Mouse (Mus musculus) liver, embryonic 13.5 days (tissue): ENCODE results near the gene Galp. TPM values are rescaled to one million over a fixed set of nuclear protein-coding genes. Genes with fewer than 3 reads are reported as not detected.
A peak's percentile ranks its signal among the peaks of the same experiment; 100 is the strongest.
"Not testable (repeated sequence)": the region's sequence is repeated elsewhere in the genome, so short reads cannot be mapped to it uniquely, and the experiment has no call there.

Experiments used
- ATAC-seq: fragments of 200-750 bp; cut with Nextera tagmentation; 2 replicates; pipeline ENCODE4 v1.8.0; 2017; ENCODE audit warnings: low read depth, mild to moderate bottlenecking, moderate number of reproducible peaks, moderate library complexity
- DNase-seq: peaks from one replicate; pipeline ENCODE4 v3.0.0; 2022
- H3K27ac ChIP-seq: fragments of 300-500 bp; sonication (generic); 2 replicates; pipeline ENCODE4 v1.5.1; 2015; ENCODE audit warnings: moderate library complexity, mild to moderate bottlenecking, inconsistent platforms
- H3K27me3 ChIP-seq: fragments of 300-500 bp; sonication (generic); 2 replicates; pipeline ENCODE4 v1.6.1; 2015; ENCODE audit warnings: mild to moderate bottlenecking, inconsistent platforms
- H3K36me3 ChIP-seq: fragments of 300-500 bp; sonication (generic); 2 replicates; pipeline ENCODE4 v1.6.1; 2015; ENCODE audit warnings: mild to moderate bottlenecking, inconsistent platforms
- H3K4me1 ChIP-seq: fragments of 300-500 bp; sonication (generic); replicated peaks from 2 replicates; pipeline ENCODE4 v1.6.1; 2015; ENCODE audit warnings: inconsistent platforms
- H3K4me2 ChIP-seq: fragments of 300-500 bp; sonication (generic); 2 replicates; pipeline ENCODE4 v1.6.1; 2015; ENCODE audit warnings: inconsistent platforms, mild to moderate bottlenecking, moderate library complexity
- H3K4me3 ChIP-seq: fragments of 300-500 bp; sonication (generic); replicated peaks from 2 replicates; pipeline ENCODE4 v1.5.1; 2015; ENCODE audit warnings: mild to moderate bottlenecking, inconsistent platforms
- H3K9ac ChIP-seq: fragments of 300-500 bp; sonication (generic); 2 replicates; pipeline ENCODE4 v1.6.1; 2015; ENCODE audit warnings: mild to moderate bottlenecking, inconsistent platforms
- H3K9me3 ChIP-seq: fragments of 300-500 bp; sonication (generic); replicated peaks from 2 replicates; pipeline ENCODE4 v1.6.1; 2016; ENCODE audit warnings: inconsistent platforms
- WGBS: fragments of 180-500 bp; shearing (Covaris S2); methylation state at CpG from one replicate; pipeline ENCODE4 v1.1.7; 2015; ENCODE audit not compliant: insufficient replicate concordance; 5-methylcytosine and 5-hydroxymethylcytosine counted together
- polyA plus RNA-seq: library from polyadenylated mRNA; unstranded; fragments of >200 nt; fragmentation: Nextera tagmentation; extraction: Ambion mirVana; gene quantifications from 2 replicates; pipeline ENCODE4 v1.2.1, GENCODE M21; 2015

Gene Galp
- polyA plus RNA-seq, 1 experiment from 2014 or later = not detected

DNA sequence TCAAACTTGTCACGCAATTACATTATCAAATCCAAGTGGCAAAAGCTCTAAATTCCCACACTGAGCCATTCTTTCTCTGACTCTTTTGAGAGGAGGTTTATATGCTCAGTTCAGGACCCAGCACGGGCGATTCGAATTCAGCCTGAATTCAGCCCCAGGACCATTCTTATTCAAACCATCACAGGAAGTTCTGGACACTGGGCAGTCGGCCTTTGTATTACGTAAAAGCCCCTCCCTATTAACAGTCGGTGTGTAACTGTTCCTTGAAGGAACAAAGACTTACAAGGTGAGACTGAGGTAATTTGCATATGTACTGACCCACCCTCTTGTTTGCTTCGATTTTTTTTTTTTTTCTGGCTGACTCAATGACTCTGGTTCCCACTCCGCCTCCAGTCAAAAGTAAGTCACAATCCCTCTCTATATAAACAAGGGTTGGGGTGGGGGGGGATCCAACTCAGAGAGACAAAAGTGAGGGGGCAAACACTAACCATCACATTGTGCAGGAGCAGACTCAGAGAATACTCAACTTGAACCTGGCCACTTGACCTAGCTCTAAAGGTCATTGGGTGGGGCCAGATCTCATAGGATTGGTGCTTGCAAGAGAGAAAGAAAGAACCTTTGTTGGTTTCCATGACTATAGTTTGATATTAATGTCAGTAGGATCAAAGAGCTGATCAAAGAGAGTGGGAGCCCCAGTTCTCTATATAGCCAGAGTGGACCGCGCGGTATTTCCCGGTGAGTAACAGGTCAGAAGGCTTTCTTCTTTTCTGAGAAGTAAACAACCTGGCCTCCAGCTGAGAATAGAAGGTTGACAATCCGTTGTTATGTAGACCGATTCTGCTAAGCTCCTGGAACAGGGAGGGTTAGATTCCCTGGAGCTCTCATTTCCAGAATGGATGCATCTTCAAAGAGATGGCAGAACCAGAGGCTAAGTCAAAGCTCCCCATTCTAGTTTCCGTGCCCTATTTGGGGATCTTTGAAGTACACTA lies 61.6 kb downstream of the Galp start:
- Histone ChIP-seq H3K36me3 (no peaks in the 10 kb centered on the region), H3K4me3 (no peak overlapping the region), H3K9me3 (no peaks in the 10 kb centered on the region), H3K27ac (no peak overlapping the region), H3K4me2 (no peak overlapping the region), H3K9ac (no peak overlapping the region), H3K4me1 (no peaks in the 10 kb centered on the region), H3K27me3 (no peaks in the 10 kb centered on the region)
- 36% methylated on average over 16 of the region's 16 CpGs for WGBS
- no peak for DNase-seq
- ATAC-seq = no peak

GRCm38 (mm10) chr7:6260004-6260403 lies 63.1 kb downstream of the Galp start:
- ATAC-seq, H3K9me3 ChIP-seq, H3K9ac ChIP-seq, H3K27ac ChIP-seq, H3K4me1 ChIP-seq, DNase-seq, H3K27me3 ChIP-seq, H3K4me3 ChIP-seq, H3K4me2 ChIP-seq, H3K36me3 ChIP-seq: not testable (repeated sequence)
- WGBS = 46% methylated on average over 2 of the region's 2 CpGs

- no peaks in the 10 kb centered on the region for H3K9me3 ChIP-seq
- no peaks in the 10 kb centered on the region for H3K27me3 ChIP-seq
- no peak overlapping the region for H3K4me2 ChIP-seq
- DNase-seq = no peak
- no peak overlapping the region for H3K27ac ChIP-seq
- H3K9ac ChIP-seq = no peak overlapping the region
- H3K4me3 ChIP-seq = no peak overlapping the region
- H3K36me3 ChIP-seq = no peaks in the 10 kb centered on the region
- H3K4me1 ChIP-seq = no peaks in the 10 kb centered on the region
- ATAC-seq = no peak
- 53% methylated on average over 3 of the region's 3 CpGs for WGBS
Observed at GRCm38 (mm10) chr7:6262120-6262519, 65.2 kb downstream of the Galp start.

GRCm38 (mm10) chr7:6262984-6263383 lies 66.1 kb downstream of the Galp start:
- WGBS = 62% methylated on average over 4 of the region's 4 CpGs
- Histone ChIP-seq H3K27me3 (no peaks in the 10 kb centered on the region), H3K9ac (no peak overlapping the region), H3K4me3 (no peak overlapping the region), H3K9me3 (no peaks in the 10 kb centered on the region), H3K36me3 (no peaks in the 10 kb centered on the region), H3K4me2 (no peak overlapping the region), H3K27ac (no peak overlapping the region), H3K4me1 (no peaks in the 10 kb centered on the region)
- DNase-seq = no peak
- no peak for ATAC-seq

GRCm38 (mm10) chr7:6265695-6266094 lies 68.8 kb downstream of the Galp start:
- WGBS = 40% methylated on average over 8 of the region's 8 CpGs
- H3K4me3 ChIP-seq = no peak overlapping the region
- H3K27ac ChIP-seq = no peak overlapping the region
- DNase-seq (peak; percentile 53), ATAC-seq (no peak; the same call in 1 of the 2 replicates)
- H3K4me2 ChIP-seq = no peak overlapping the region
- H3K4me1 ChIP-seq = no peaks in the 10 kb centered on the region
- no peaks in the 10 kb centered on the region for H3K36me3 ChIP-seq
- no peak overlapping the region for H3K9ac ChIP-seq
- H3K9me3 ChIP-seq = no peaks in the 10 kb centered on the region
- H3K27me3 ChIP-seq = no peaks in the 10 kb centered on the region

Other genes starting within 250 kb of the Galp start
- not detected in 2 replicates for gene Vmn1r65, start 186.1 kb upstream of the Galp start, polyA plus RNA-seq
- gene Nlrp4c, start 151.9 kb upstream of the Galp start, polyA plus RNA-seq = not detected in 2 replicates
- 9.9 and 12.0 TPM in 2 replicates for gene Zfp787, start 41.1 kb upstream of the Galp start, polyA plus RNA-seq
- gene Zfp444, start 24.9 kb upstream of the Galp start, polyA plus RNA-seq = 19.6 and 21.0 TPM in 2 replicates
- gene Zscan5b, start 25.2 kb downstream of the Galp start, polyA plus RNA-seq = not detected in 2 replicates
- not detected in 2 replicates for gene Epp13, start 55.6 kb downstream of the Galp start, polyA plus RNA-seq
- 7.1 and 7.6 TPM in 2 replicates for gene Zfp667, start 89.5 kb downstream of the Galp start, polyA plus RNA-seq
- 1.1 and 1.3 TPM in 2 replicates for gene Zfp583, start 134.2 kb downstream of the Galp start, polyA plus RNA-seq
- gene Gm3854, start 146.7 kb downstream of the Galp start, polyA plus RNA-seq = 0.32 and 0.39 TPM in 2 replicates
- gene Zfp78, start 166.2 kb downstream of the Galp start, polyA plus RNA-seq = 0.88 and 0.97 TPM in 2 replicates
- gene Zfp28, start 186.2 kb downstream of the Galp start, polyA plus RNA-seq = 1.3 and 1.6 TPM in 2 replicates
- gene Smim17, start 201.6 kb downstream of the Galp start, polyA plus RNA-seq = not detected in 2 replicates
- not detected in 2 replicates for gene Gm20715, start 213.2 kb downstream of the Galp start, polyA plus RNA-seq
- gene Olfr1344, start 241.6 kb downstream of the Galp start, polyA plus RNA-seq = not detected in 2 replicates